Mouse (Mus musculus): ENCODE measurements around the gene Luzp4. TPM values are rescaled to one million over a fixed set of nuclear protein-coding genes. Genes with fewer than 3 reads are reported as not detected.

Luzp4 gene
- not detected for polyA plus RNA-seq (2014; fragmentation: Illumina TruSeq; extraction: RNeasy Lipid Tissue Mini Kit (QIAGEN cat#74804); ENCODE audit: low read depth, low replicate concordance)

GRCm38 (mm10) chrX:148857340-148857739 lies at the start of gene Luzp4:
Gene Luzp4 (plus strand): TSS chrX:148857640.

Other genes with a start within 250 kb of the Luzp4 start
- not detected for gene Gm8334, start 242.5 kb upstream of the Luzp4 start, polyA plus RNA-seq (2014; fragmentation: Illumina TruSeq; extraction: RNeasy Lipid Tissue Mini Kit (QIAGEN cat#74804); ENCODE audit: low read depth, low replicate concordance)
- not detected for gene Gm15127, start 194.0 kb upstream of the Luzp4 start, polyA plus RNA-seq (2014; fragmentation: Illumina TruSeq; extraction: RNeasy Lipid Tissue Mini Kit (QIAGEN cat#74804); ENCODE audit: low read depth, low replicate concordance)
- not detected for gene Ott, start 216.6 kb downstream of the Luzp4 start, polyA plus RNA-seq (2014; fragmentation: Illumina TruSeq; extraction: RNeasy Lipid Tissue Mini Kit (QIAGEN cat#74804); ENCODE audit: low read depth, low replicate concordance)